Mouse (Mus musculus): ENCODE measurements around the gene Pik3r4. TPM values are rescaled to one million over a fixed set of nuclear protein-coding genes. Genes with fewer than 3 reads are reported as not detected.

Gene Pik3r4
- total and polyA plus RNA-seq, 2 experiments from 2014 or later, result 12.8 to 17.7 TPM

DNA sequence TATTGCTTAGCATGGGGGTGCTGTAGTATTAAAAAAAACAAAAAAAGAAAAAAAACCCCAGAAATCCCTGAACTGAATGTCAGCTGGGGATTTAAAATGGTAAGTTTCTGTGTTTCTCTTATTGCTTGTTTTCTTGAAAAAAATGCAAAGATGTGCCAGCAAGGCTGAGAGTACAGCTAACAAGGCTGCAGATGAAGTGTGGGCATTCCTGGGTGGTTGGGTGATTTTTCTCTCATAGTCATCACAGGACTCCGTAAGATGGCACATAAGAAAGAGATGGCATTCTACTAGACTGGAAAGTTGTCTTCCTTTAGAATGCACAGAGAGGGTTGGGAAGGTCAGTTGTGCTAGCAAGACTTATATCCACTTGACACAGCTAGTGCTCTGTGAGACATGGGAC, 62.2 kb downstream of the Pik3r4 start:
- no peak for TF ChIP-seq CTCF (IDR thresholded peaks at IDR 0.05; ENCODE audit: low read depth)
- Histone ChIP-seq H3K4me1 (ENCODE audit: insufficient read depth, low read length) (no peaks in the 10 kb centered on the region), H3K4me2 (ENCODE audit: low read depth, low read length) (no peak overlapping the region), H3K36me3 (ENCODE audit: insufficient read depth, low read length) (no peaks in the 10 kb centered on the region), H3K9ac (replicated peaks; ENCODE audit: low read length) (no peak overlapping the region), H3K9me3 (ENCODE audit: low read length) (no peaks in the 10 kb centered on the region), H3K27me3 (ENCODE audit: insufficient read depth, low read length) (no peaks in the 10 kb centered on the region), H3K27ac (no peak overlapping the region), H3K4me3 (ENCODE audit: low read length) (no peak overlapping the region)
- DNase-seq (ENCODE audit: low spot score) (no peak), ATAC-seq (no peak)
- 83% methylated on average over 1 of the region's 1 CpGs for WGBS

GRCm38 (mm10) chr9:105712049-105712448, 69.3 kb downstream of the Pik3r4 start:
- no peak for ATAC-seq
- no peak for DNase-seq (ENCODE audit: low spot score)
- no peak for TF ChIP-seq CTCF (IDR thresholded peaks at IDR 0.05; ENCODE audit: low read depth)
- H3K9me3 ChIP-seq (ENCODE audit: low read length), result no peaks in the 10 kb centered on the region
- H3K4me1 ChIP-seq (ENCODE audit: insufficient read depth, low read length), result no peaks in the 10 kb centered on the region
- H3K4me3 ChIP-seq (ENCODE audit: low read length), result no peak overlapping the region
- H3K9ac ChIP-seq (replicated peaks; ENCODE audit: low read length), result no peak overlapping the region
- WGBS, result 93% methylated on average over 3 of the region's 3 CpGs
- no peak overlapping the region for H3K27ac ChIP-seq
- no peak overlapping the region for H3K4me2 ChIP-seq (ENCODE audit: low read depth, low read length)
- H3K27me3 ChIP-seq (ENCODE audit: insufficient read depth, low read length), result no peaks in the 10 kb centered on the region
- no peaks in the 10 kb centered on the region for H3K36me3 ChIP-seq (ENCODE audit: insufficient read depth, low read length)

- no peaks in the 10 kb centered on the region for H3K36me3 ChIP-seq (ENCODE audit: insufficient read depth, low read length)
- WGBS, result 77% methylated on average over 7 of the region's 7 CpGs
- TF ChIP-seq CTCF (IDR thresholded peaks at IDR 0.05; ENCODE audit: low read depth), result no peak
- H3K9me3 ChIP-seq (ENCODE audit: low read length), result no peaks in the 10 kb centered on the region
- ATAC-seq (no peak), DNase-seq (ENCODE audit: low spot score) (no peak)
- H3K4me1 ChIP-seq (ENCODE audit: insufficient read depth, low read length), result no peaks in the 10 kb centered on the region
- no peak overlapping the region for H3K9ac ChIP-seq (replicated peaks; ENCODE audit: low read length)
- no peak overlapping the region for H3K4me2 ChIP-seq (ENCODE audit: low read depth, low read length)
- H3K27me3 ChIP-seq (ENCODE audit: insufficient read depth, low read length), result no peaks in the 10 kb centered on the region
- H3K27ac ChIP-seq, result no peak overlapping the region
- H3K4me3 ChIP-seq (ENCODE audit: low read length), result no peak overlapping the region
Observed at GRCm38 (mm10) chr9:105719367-105719766, 76.6 kb downstream of the Pik3r4 start.

DNA sequence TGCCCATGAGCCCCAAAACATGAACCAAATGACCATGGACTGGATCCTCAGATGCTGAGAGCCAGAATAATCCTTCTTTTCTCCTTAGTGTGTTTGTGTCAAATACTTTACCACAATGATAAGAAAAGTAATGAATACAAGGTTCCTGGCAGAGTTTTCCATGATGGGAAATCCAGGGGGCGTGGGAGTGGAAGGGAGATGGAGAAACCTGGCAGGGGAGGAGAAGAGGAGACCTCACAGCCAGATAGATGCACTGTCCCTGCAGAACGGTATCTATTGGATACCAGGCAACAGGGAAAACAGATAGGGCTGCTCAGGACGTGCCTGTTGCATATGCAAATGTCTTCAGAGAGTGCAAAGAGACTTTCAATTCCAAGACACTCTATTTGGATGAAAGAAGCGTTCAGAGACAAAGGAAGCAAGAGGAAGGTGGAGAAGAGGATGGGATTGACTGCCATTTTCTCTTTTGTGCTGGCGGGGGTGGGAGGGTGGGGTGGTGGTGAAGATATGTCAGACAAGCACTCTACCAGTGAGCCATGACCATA, 77.1 kb downstream of the Pik3r4 start:
- WGBS, result 35% methylated on average over 5 of the region's 5 CpGs
- H3K9ac ChIP-seq (replicated peaks; ENCODE audit: low read length), result no peak overlapping the region
- no peak for DNase-seq (ENCODE audit: low spot score)
- no peaks in the 10 kb centered on the region for H3K4me1 ChIP-seq (ENCODE audit: insufficient read depth, low read length)
- no peaks in the 10 kb centered on the region for H3K36me3 ChIP-seq (ENCODE audit: insufficient read depth, low read length)
- no peaks in the 10 kb centered on the region for H3K9me3 ChIP-seq (ENCODE audit: low read length)
- TF ChIP-seq CTCF (IDR thresholded peaks at IDR 0.05; ENCODE audit: low read depth), result no peak
- no peak overlapping the region for H3K4me3 ChIP-seq (ENCODE audit: low read length)
- no peak for ATAC-seq
- no peak overlapping the region for H3K4me2 ChIP-seq (ENCODE audit: low read depth, low read length)
- H3K27ac ChIP-seq, result no peak overlapping the region
- no peaks in the 10 kb centered on the region for H3K27me3 ChIP-seq (ENCODE audit: insufficient read depth, low read length)

GRCm38 (mm10) chr9:105720430-105720829, 77.7 kb downstream of the Pik3r4 start:
- Histone ChIP-seq H3K9ac (replicated peaks; ENCODE audit: low read length) (no peak overlapping the region), H3K4me1 (ENCODE audit: insufficient read depth, low read length) (no peaks in the 10 kb centered on the region), H3K27me3 (ENCODE audit: insufficient read depth, low read length) (no peaks in the 10 kb centered on the region), H3K4me2 (ENCODE audit: low read depth, low read length) (no peak overlapping the region), H3K4me3 (ENCODE audit: low read length) (no peak overlapping the region), H3K36me3 (ENCODE audit: insufficient read depth, low read length) (no peaks in the 10 kb centered on the region), H3K27ac (no peak overlapping the region), H3K9me3 (ENCODE audit: low read length) (no peaks in the 10 kb centered on the region)
- no peak for ATAC-seq
- 71% methylated on average over 4 of the region's 4 CpGs for WGBS
- no peak for TF ChIP-seq CTCF (IDR thresholded peaks at IDR 0.05; ENCODE audit: low read depth)
- no peak for DNase-seq (ENCODE audit: low spot score)

- no peak for ATAC-seq
- 0 out of 2 replicates have a peak, but pooled peaks cover 6% of the 10 kb centered on the region for H3K4me1 ChIP-seq (ENCODE audit: insufficient read depth, low read length)
- H3K36me3 ChIP-seq (ENCODE audit: insufficient read depth, low read length), result no peaks in the 10 kb centered on the region
- no peaks in the 10 kb centered on the region for H3K9me3 ChIP-seq (ENCODE audit: low read length)
- 67% methylated on average over 7 of the region's 7 CpGs for WGBS
- no peak overlapping the region for H3K27ac ChIP-seq
- H3K9ac ChIP-seq (replicated peaks; ENCODE audit: low read length), result no peak overlapping the region
- TF ChIP-seq CTCF (IDR thresholded peaks at IDR 0.05; ENCODE audit: low read depth), result no peak
- H3K4me2 ChIP-seq (ENCODE audit: low read depth, low read length), result no peak overlapping the region
- peak; percentile 9 for DNase-seq (ENCODE audit: low spot score)
- H3K27me3 ChIP-seq (ENCODE audit: insufficient read depth, low read length), result no peaks in the 10 kb centered on the region
- no peak overlapping the region for H3K4me3 ChIP-seq (ENCODE audit: low read length)
Observed at GRCm38 (mm10) chr9:105731976-105732375, 89.2 kb downstream of the Pik3r4 start.

GRCm38 (mm10) chr9:105734651-105735050, 91.9 kb downstream of the Pik3r4 start:
- TF ChIP-seq CTCF (IDR thresholded peaks at IDR 0.05; ENCODE audit: low read depth), result no peak
- no peak overlapping the region for H3K4me2 ChIP-seq (ENCODE audit: low read depth, low read length)
- DNase-seq (ENCODE audit: low spot score) (peak; percentile 19), ATAC-seq (no peak)
- no peak overlapping the region for H3K4me3 ChIP-seq (ENCODE audit: low read length)
- 0 out of 2 replicates have a peak, but pooled peaks cover 6% of the 10 kb centered on the region for H3K4me1 ChIP-seq (ENCODE audit: insufficient read depth, low read length)
- H3K36me3 ChIP-seq (ENCODE audit: insufficient read depth, low read length), result no peaks in the 10 kb centered on the region
- no peak overlapping the region for H3K9ac ChIP-seq (replicated peaks; ENCODE audit: low read length)
- H3K27ac ChIP-seq, result no peak overlapping the region
- 66% methylated on average over 2 of the region's 2 CpGs for WGBS
- no peaks in the 10 kb centered on the region for H3K9me3 ChIP-seq (ENCODE audit: low read length)
- H3K27me3 ChIP-seq (ENCODE audit: insufficient read depth, low read length), result no peaks in the 10 kb centered on the region
